Mouse (Mus musculus): ENCODE results near the gene Olfr3. TPM values are rescaled to one million over a fixed set of nuclear protein-coding genes. Genes with fewer than 3 reads are reported as not detected.

Olfr3 gene
- not detected in 2 replicates for polyA plus RNA-seq (2012; rRNA removed; ENCODE audit: low replicate concordance)

GRCm38 (mm10) chr2:36816932-36817331 is at the start of gene Olfr3:
Gene Olfr3 (minus strand): TSS chr2:36817032.

DNA sequence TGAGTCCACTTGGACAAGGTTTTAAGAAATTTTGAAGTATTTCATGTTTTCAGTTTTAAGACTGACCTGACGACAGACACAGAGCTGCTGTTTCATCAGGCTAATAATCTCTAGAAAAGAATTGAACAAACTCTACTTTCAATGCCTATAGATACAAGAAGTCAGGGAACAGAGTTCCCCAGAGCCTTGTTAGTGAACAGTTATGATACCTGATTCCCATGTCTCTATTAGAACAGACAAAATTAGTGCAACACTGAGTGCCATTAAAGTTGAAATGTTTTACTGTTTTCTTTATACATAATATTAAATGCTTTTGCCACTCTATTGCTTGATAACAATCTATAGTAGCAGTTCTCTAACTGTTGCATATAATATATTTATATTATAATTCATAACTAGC is 45.7 kb upstream of the Olfr3 start, which contains the start of gene Olfr351:
Olfr351 (minus strand) TSS at position 101 of the 400 bp plus-strand sequence.

GRCm38 (mm10) chr2:36846010-36846409 is 29.2 kb upstream of the Olfr3 start, which contains the start of gene Olfr350:
Gene Olfr350 (plus strand): TSS chr2:36846310.

DNA sequence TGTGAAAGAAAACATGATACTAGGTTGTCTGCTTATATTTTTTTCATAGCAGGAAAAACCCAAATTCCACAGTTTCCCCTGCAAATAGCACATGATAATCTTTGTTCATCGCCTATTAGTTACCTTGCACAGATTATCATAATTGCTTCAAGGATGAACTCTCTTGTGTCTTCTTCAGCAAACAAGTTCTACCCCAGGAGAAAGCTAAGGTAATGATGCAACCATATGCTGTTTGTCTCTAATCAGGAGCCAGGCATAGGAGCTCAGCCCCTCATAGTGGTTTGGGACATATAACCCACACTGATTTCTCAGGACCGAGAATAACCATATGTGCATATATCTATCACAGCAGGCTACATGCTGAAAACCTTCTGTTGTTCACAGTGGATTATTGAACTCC is 26.6 kb downstream of the Olfr3 start, which contains the start of gene Olfr50:
Olfr50 (plus strand) TSS at position 301 of the 400 bp plus-strand sequence.

GRCm38 (mm10) chr2:36783976-36784375 is 32.9 kb downstream of the Olfr3 start, which contains the start of gene Olfr348:
Gene Olfr348 (plus strand): TSS chr2:36784276.

Other genes starting within 250 kb of the Olfr3 start
- gene Olfr345, start 177.0 kb downstream of the Olfr3 start, polyA plus RNA-seq (2012; rRNA removed; ENCODE audit: low replicate concordance) = not detected in 2 replicates
- gene Olfr346, start 131.2 kb downstream of the Olfr3 start, polyA plus RNA-seq (2012; rRNA removed; ENCODE audit: low replicate concordance) = not detected in 2 replicates
- not detected in 2 replicates for gene Olfr347, start 85.1 kb downstream of the Olfr3 start, polyA plus RNA-seq (2012; rRNA removed; ENCODE audit: low replicate concordance)
- gene Olfr348, start 32.8 kb downstream of the Olfr3 start, polyA plus RNA-seq (2012; rRNA removed; ENCODE audit: low replicate concordance) = not detected in 2 replicates
- gene Olfr50, start 26.5 kb downstream of the Olfr3 start, polyA plus RNA-seq (2012; rRNA removed; ENCODE audit: low replicate concordance) = not detected in 2 replicates
- not detected in 2 replicates for gene Olfr350, start 29.3 kb upstream of the Olfr3 start, polyA plus RNA-seq (2012; rRNA removed; ENCODE audit: low replicate concordance)
- gene Olfr351, start 45.6 kb upstream of the Olfr3 start, polyA plus RNA-seq (2012; rRNA removed; ENCODE audit: low replicate concordance) = not detected in 2 replicates
- gene Olfr352, start 51.4 kb upstream of the Olfr3 start, polyA plus RNA-seq (2012; rRNA removed; ENCODE audit: low replicate concordance) = not detected in 2 replicates
- not detected in 2 replicates for gene Olfr353, start 75.9 kb upstream of the Olfr3 start, polyA plus RNA-seq (2012; rRNA removed; ENCODE audit: low replicate concordance)
- not detected in 2 replicates for gene Olfr354, start 88.6 kb upstream of the Olfr3 start, polyA plus RNA-seq (2012; rRNA removed; ENCODE audit: low replicate concordance)
- not detected in 2 replicates for gene Olfr355, start 111.9 kb upstream of the Olfr3 start, polyA plus RNA-seq (2012; rRNA removed; ENCODE audit: low replicate concordance)
- not detected in 2 replicates for gene Olfr356, start 120.1 kb upstream of the Olfr3 start, polyA plus RNA-seq (2012; rRNA removed; ENCODE audit: low replicate concordance)
- gene Olfr357, start 176.8 kb upstream of the Olfr3 start, polyA plus RNA-seq (2012; rRNA removed; ENCODE audit: low replicate concordance) = not detected in 2 replicates
- gene Olfr358, start 192.3 kb upstream of the Olfr3 start, polyA plus RNA-seq (2012; rRNA removed; ENCODE audit: low replicate concordance) = not detected in 2 replicates
- gene Olfr360, start 248.7 kb upstream of the Olfr3 start, polyA plus RNA-seq (2012; rRNA removed; ENCODE audit: low replicate concordance) = not detected in 2 replicates

Measured in subcutaneous adipose tissue, adult 2 months (tissue).